In the genomic region with DNA sequence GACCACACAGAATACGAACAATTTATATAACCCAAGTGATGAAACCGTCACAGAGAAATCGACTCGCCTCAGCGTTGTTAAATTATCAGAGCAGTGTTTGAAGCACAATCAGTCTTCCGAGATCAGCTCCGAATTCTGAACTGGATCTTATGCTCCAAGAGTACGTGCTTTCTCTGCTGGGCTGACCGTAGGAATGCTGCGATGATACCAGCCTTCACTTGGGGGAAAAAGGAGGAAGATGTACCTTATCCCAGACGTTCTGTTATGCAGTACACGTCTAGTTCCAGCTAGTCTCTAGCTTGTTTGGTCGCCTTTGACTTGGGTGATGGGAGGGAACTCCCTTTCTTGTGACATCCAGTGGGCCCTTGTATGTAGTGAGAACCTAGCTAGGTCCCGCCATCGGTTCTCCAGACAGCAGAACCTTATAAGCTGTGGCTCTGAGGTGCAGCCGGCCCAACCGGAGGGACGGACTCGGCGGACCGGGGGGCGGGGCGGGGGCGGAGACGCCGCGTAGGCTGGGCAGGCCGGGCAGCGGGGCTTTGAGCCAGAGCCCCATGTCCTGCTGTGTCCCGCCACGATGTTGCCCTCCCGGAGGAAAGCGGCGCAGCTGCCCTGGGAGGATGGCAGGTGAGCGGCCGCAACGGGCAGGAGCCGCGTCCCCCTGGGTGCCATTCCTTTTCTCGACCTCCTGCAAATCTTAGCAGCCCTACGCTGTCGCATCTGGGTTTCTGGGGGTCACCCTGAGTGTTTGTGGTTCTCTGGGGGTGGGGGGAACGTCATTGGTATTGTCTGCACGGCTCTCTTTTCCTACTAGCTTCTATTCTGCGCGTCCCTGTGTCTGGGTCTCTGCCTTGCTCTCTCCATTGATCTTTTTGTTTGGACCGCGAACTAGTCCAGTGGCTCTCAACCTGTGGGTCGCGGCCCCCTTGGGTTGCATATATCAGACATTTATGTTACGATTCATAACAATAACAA, we compare ENCODE assay signal across 8 mouse cellular contexts. TPM values are rescaled to one million over a fixed set of nuclear protein-coding genes. Genes with fewer than 3 reads are reported as not detected.
DNase-seq lines count a peak whose midpoint lies in the region; ATAC-seq lines count a peak whose summit lies in the region.

A gene (plus strand): TSS at position 331 of the 975 bp plus-strand sequence.

- H3K9me3 ChIP-seq in forebrain, embryonic 12.5 days: no peaks in the 10 kb centered on the region
- H3K9me3 ChIP-seq in heart, embryonic 16.5 days (replicated peaks; ENCODE audit: control insufficient read depth, low read length): no peaks in the 10 kb centered on the region
- no peaks in the 10 kb centered on the region for H3K9me3 ChIP-seq in liver, embryonic 15.5 days (replicated peaks)
- H3K9me3 ChIP-seq in neural tube, embryonic 11.5 days (ENCODE audit: control insufficient read depth, low read length): no peaks in the 10 kb centered on the region
- H3K9me3 ChIP-seq in stomach, embryonic 16.5 days (replicated peaks; ENCODE audit: control insufficient read depth, low read length): no peaks in the 10 kb centered on the region

- peak; percentile 65 for DNase-seq in c-Kit-positive CD71-negative TER-119-negative erythroid progenitor cells, embryonic 14.5 days (ENCODE audit: low read depth)
- DNase-seq in kidney, postnatal 36 days: peak; percentile 87 to 94
- DNase-seq in neural tube, embryonic 11.5 days (ENCODE audit: low spot score): peak; percentile 87

- peak; percentile 62 for ATAC-seq in CD4-positive, CD25-positive, alpha-beta regulatory T cell, adult 4 months
- peak; percentile 85 for ATAC-seq in forebrain, embryonic 12.5 days (ENCODE audit: low FRiP score)
- ATAC-seq in heart, embryonic 16.5 days (replicated peaks; ENCODE audit: extremely low read depth, insufficient read depth, low FRiP score): peak; percentile 92
- ATAC-seq in liver, embryonic 15.5 days (ENCODE audit: insufficient read depth): peak; percentile 88
- ATAC-seq in neural tube, embryonic 11.5 days (ENCODE audit: insufficient read depth, low FRiP score, low TSS enrichment): peak; percentile 85
- peak; percentile 93 for ATAC-seq in stomach, embryonic 16.5 days (ENCODE audit: insufficient read depth, low FRiP score)

- peak within 1 kb of the TSS; percentile 78 for H3K4me2 ChIP-seq in forebrain, embryonic 12.5 days
- peak within 1 kb of the TSS; percentile 89 for H3K4me2 ChIP-seq in heart, embryonic 16.5 days (ENCODE audit: low read depth, low read length)
- peak within 1 kb of the TSS; percentile 91 for H3K4me2 ChIP-seq in liver, embryonic 15.5 days
- H3K4me2 ChIP-seq in neural tube, embryonic 11.5 days (ENCODE audit: low read depth): peak within 1 kb of the TSS; percentile 83
- H3K4me2 ChIP-seq in stomach, embryonic 16.5 days (ENCODE audit: low read depth, low read length): peak within 1 kb of the TSS; percentile 81

- peaks cover 42% of the 10 kb centered on the region for H3K36me3 ChIP-seq in forebrain, embryonic 12.5 days (replicated peaks)
- peaks cover 26% of the 10 kb centered on the region for H3K36me3 ChIP-seq in heart, embryonic 16.5 days (ENCODE audit: control insufficient read depth, insufficient read depth)
- peaks cover 36% of the 10 kb centered on the region for H3K36me3 ChIP-seq in liver, embryonic 15.5 days (replicated peaks)
- peaks cover 19% of the 10 kb centered on the region for H3K36me3 ChIP-seq in neural tube, embryonic 11.5 days (ENCODE audit: control insufficient read depth, insufficient read depth, low read length)
- peaks cover 8% of the 10 kb centered on the region; the same call in 1 of the 2 replicates for H3K36me3 ChIP-seq in stomach, embryonic 16.5 days (ENCODE audit: control insufficient read depth, insufficient read depth, low read length)

- WGBS in forebrain, embryonic 12.5 days: 10% methylated on average over 50 of the region's 51 CpGs
- WGBS in heart, embryonic 16.5 days: 9% methylated on average over 46 of the region's 51 CpGs
- 6% methylated on average over 51 of the region's 51 CpGs for WGBS in liver, embryonic 15.5 days (ENCODE audit: insufficient replicate concordance)
- 12% methylated on average over 50 of the region's 51 CpGs for WGBS in neural tube, embryonic 11.5 days
- WGBS in stomach, embryonic 16.5 days: 9% methylated on average over 51 of the region's 51 CpGs

- H3K4me1 ChIP-seq in forebrain, embryonic 12.5 days: peaks cover 12% of the 10 kb centered on the region
- peaks cover 12% of the 10 kb centered on the region for H3K4me1 ChIP-seq in heart, embryonic 16.5 days (ENCODE audit: control insufficient read depth, insufficient read depth, low read length)
- H3K4me1 ChIP-seq in liver, embryonic 15.5 days (replicated peaks): peaks cover 24% of the 10 kb centered on the region
- peaks cover 4% of the 10 kb centered on the region; the same call in 1 of the 2 replicates for H3K4me1 ChIP-seq in neural tube, embryonic 11.5 days (ENCODE audit: control insufficient read depth, insufficient read depth, low read length)
- peaks cover 5% of the 10 kb centered on the region for H3K4me1 ChIP-seq in stomach, embryonic 16.5 days (ENCODE audit: control insufficient read depth, insufficient read depth, low read length)

- no peaks in the 10 kb centered on the region for H3K27me3 ChIP-seq in forebrain, embryonic 12.5 days
- no peaks in the 10 kb centered on the region for H3K27me3 ChIP-seq in heart, embryonic 16.5 days (ENCODE audit: control insufficient read depth, insufficient read depth, low read length)
- no peaks in the 10 kb centered on the region for H3K27me3 ChIP-seq in liver, embryonic 15.5 days
- no peaks in the 10 kb centered on the region for H3K27me3 ChIP-seq in neural tube, embryonic 11.5 days (ENCODE audit: control insufficient read depth, insufficient read depth, low read length)
- H3K27me3 ChIP-seq in stomach, embryonic 16.5 days (ENCODE audit: control insufficient read depth, insufficient read depth, low read length): no peaks in the 10 kb centered on the region

- peak within 1 kb of the TSS; percentile 87 for H3K9ac ChIP-seq in forebrain, embryonic 12.5 days
- peak within 1 kb of the TSS; percentile 89 for H3K9ac ChIP-seq in heart, embryonic 16.5 days (ENCODE audit: low read length)
- H3K9ac ChIP-seq in liver, embryonic 15.5 days: peak within 1 kb of the TSS; percentile 73
- H3K9ac ChIP-seq in neural tube, embryonic 11.5 days (ENCODE audit: low read length): peak within 1 kb of the TSS; percentile 85
- H3K9ac ChIP-seq in stomach, embryonic 16.5 days (ENCODE audit: low read length): peak within 1 kb of the TSS; percentile 81

- peak within 1 kb of the TSS; percentile 84 for H3K4me3 ChIP-seq in forebrain, embryonic 12.5 days (replicated peaks)
- H3K4me3 ChIP-seq in heart, embryonic 16.5 days (ENCODE audit: low read length): peak within 1 kb of the TSS; percentile 83
- peak within 1 kb of the TSS; percentile 70 for H3K4me3 ChIP-seq in liver, embryonic 15.5 days (replicated peaks)
- H3K4me3 ChIP-seq in neural tube, embryonic 11.5 days (ENCODE audit: low read depth, low read length): peak within 1 kb of the TSS; percentile 84
- H3K4me3 ChIP-seq in stomach, embryonic 16.5 days (replicated peaks; ENCODE audit: low read length): peak within 1 kb of the TSS; percentile 81

- peak within 1 kb of the TSS; percentile 50; the same call in 1 of the 2 replicates for H3K27ac ChIP-seq in forebrain, embryonic 12.5 days
- peak within 1 kb of the TSS; percentile 74 for H3K27ac ChIP-seq in heart, embryonic 16.5 days (ENCODE audit: low read length)
- H3K27ac ChIP-seq in liver, embryonic 15.5 days (replicated peaks): peak within 1 kb of the TSS; percentile 59; the same call in 1 of the 2 replicates
- peak within 1 kb of the TSS; percentile 68 for H3K27ac ChIP-seq in neural tube, embryonic 11.5 days (ENCODE audit: low read depth, low read length)
- 0 out of 2 replicates have a peak within 1 kb of the TSS, but pooled peaks have one; percentile 31 for H3K27ac ChIP-seq in stomach, embryonic 16.5 days (ENCODE audit: low read length)

RNA-seq across cellular contexts. Expression of the gene that starts here (rescaled TPM):
- 10 to 100 TPM; 20.5 to 42.3 TPM for polyA plus RNA-seq in CD4-positive, CD25-positive, alpha-beta regulatory T cell, adult 4 months (2017; shearing (Covaris generic))
- 31.4 and 31.7 TPM in 2 replicates for polyA plus RNA-seq in forebrain, embryonic 12.5 days (2016; fragmentation: Nextera tagmentation; extraction: Ambion mirVana)
- polyA plus RNA-seq in heart, embryonic 16.5 days (2015; fragmentation: Nextera tagmentation; extraction: Ambion mirVana): 18.1 and 18.9 TPM in 2 replicates
- polyA plus RNA-seq in liver, embryonic 15.5 days (2015; fragmentation: Nextera tagmentation; extraction: Ambion mirVana): 5.9 and 6.9 TPM in 2 replicates
- 21.7 and 22.0 TPM in 2 replicates for polyA plus RNA-seq in neural tube, embryonic 11.5 days (2014; fragmentation: Nextera tagmentation; extraction: Ambion mirVana)
- 20.5 and 24.5 TPM in 2 replicates for polyA plus RNA-seq in stomach, embryonic 16.5 days (2015; fragmentation: Nextera tagmentation; extraction: Ambion mirVana)

Comparison
In these comparisons a context has a peak if more than half of its experiments do, and no peak if none do; other contexts are left out.
1. Peak in every context shown above with its lines: DNase-seq, ATAC-seq, H3K4me3 ChIP-seq and H3K27ac ChIP-seq.